Mouse (Mus musculus): ENCODE measurements around the gene 1700001K19Rik.
"Not testable (repeated sequence)": the region's sequence is repeated elsewhere in the genome, so short reads cannot be mapped to it uniquely, and the experiment has no call there.

Gene 1700001K19Rik

GRCm38 (mm10) chr12:110682561-110683299 is at the start of gene 1700001K19Rik:
Gene 1700001K19Rik (minus strand): TSS chr12:110682619.
- in situ Hi-C loops (cut with MboI; ENCODE audit: low pct_unique_long_range_greater_than_20kb in 1 of 2, low sequenced_read_pairs in 2 of 2, unreplicated experiment in 1 of 2) = no loop called here

- in situ Hi-C loops (cut with MboI; ENCODE audit: low pct_unique_long_range_greater_than_20kb in 1 of 2, low sequenced_read_pairs in 2 of 2, unreplicated experiment in 1 of 2) = loop anchor here in 1 of 2 experiments (10.0 kb wide), 1 partner anchor 118 kb away; the partner anchor contains the start of gene Mok
Observed at GRCm38 (mm10) chr12:110726428-110726827, 44.0 kb upstream of the 1700001K19Rik start.

GRCm38 (mm10) chr12:110725489-110725888 is 43.1 kb upstream of the 1700001K19Rik start:
- in situ Hi-C loops (cut with MboI; ENCODE audit: low pct_unique_long_range_greater_than_20kb in 1 of 2, low sequenced_read_pairs in 2 of 2, unreplicated experiment in 1 of 2) = loop anchor here in 1 of 2 experiments (10.0 kb wide), 1 partner anchor 119 kb away; the partner anchor contains the start of gene Mok

GRCm38 (mm10) chr12:110725051-110725450 is 42.6 kb upstream of the 1700001K19Rik start:
- in situ Hi-C loops (cut with MboI; ENCODE audit: low pct_unique_long_range_greater_than_20kb in 1 of 2, low sequenced_read_pairs in 2 of 2, unreplicated experiment in 1 of 2) = loop anchor here in 1 of 2 experiments (10.0 kb wide), 1 partner anchor 120 kb away; the partner anchor contains the start of gene Mok

GRCm38 (mm10) chr12:110716004-110716403 is 33.6 kb upstream of the 1700001K19Rik start:
- in situ Hi-C loops (cut with MboI; ENCODE audit: low pct_unique_long_range_greater_than_20kb in 1 of 2, low sequenced_read_pairs in 2 of 2, unreplicated experiment in 1 of 2) = loop anchor here in 1 of 2 experiments (10.0 kb wide), 1 partner anchor 119 kb away; no protein-coding TSS in a partner anchor

GRCm38 (mm10) chr12:110714215-110714614 is 31.8 kb upstream of the 1700001K19Rik start:
- in situ Hi-C loops (cut with MboI; ENCODE audit: low pct_unique_long_range_greater_than_20kb in 1 of 2, low sequenced_read_pairs in 2 of 2, unreplicated experiment in 1 of 2) = loop anchor here in 1 of 2 experiments (10.0 kb wide), 1 partner anchor 121 kb away; no protein-coding TSS in a partner anchor

- in situ Hi-C loops (cut with MboI; ENCODE audit: low pct_unique_long_range_greater_than_20kb in 1 of 2, low sequenced_read_pairs in 2 of 2, unreplicated experiment in 1 of 2) = loop anchor here in 1 of 2 experiments (10.0 kb wide), 1 partner anchor 121 kb away; no protein-coding TSS in a partner anchor
Observed at GRCm38 (mm10) chr12:110713784-110714183, 31.4 kb upstream of the 1700001K19Rik start.

- in situ Hi-C loops (cut with MboI; ENCODE audit: low pct_unique_long_range_greater_than_20kb in 1 of 2, low sequenced_read_pairs in 2 of 2, unreplicated experiment in 1 of 2) = loop anchor here in 1 of 2 experiments (10.0 kb wide), 1 partner anchor 124 kb away; no protein-coding TSS in a partner anchor
Observed at GRCm38 (mm10) chr12:110711270-110711669, 28.9 kb upstream of the 1700001K19Rik start.

- in situ Hi-C loops (cut with MboI; ENCODE audit: low pct_unique_long_range_greater_than_20kb in 1 of 2, low sequenced_read_pairs in 2 of 2, unreplicated experiment in 1 of 2) = no loop called here
Observed at GRCm38 (mm10) chr12:110707451-110707850, 25.0 kb upstream of the 1700001K19Rik start.

GRCm38 (mm10) chr12:110706337-110707231 is 24.2 kb upstream of the 1700001K19Rik start:
- in situ Hi-C loops (cut with MboI; ENCODE audit: low pct_unique_long_range_greater_than_20kb in 1 of 2, low sequenced_read_pairs in 2 of 2, unreplicated experiment in 1 of 2) = no loop called here

- in situ Hi-C loops (cut with MboI; ENCODE audit: low pct_unique_long_range_greater_than_20kb in 1 of 2, low sequenced_read_pairs in 2 of 2, unreplicated experiment in 1 of 2) = not testable (repeated sequence)
Observed at GRCm38 (mm10) chr12:110705419-110705818, 23.0 kb upstream of the 1700001K19Rik start.

GRCm38 (mm10) chr12:110703682-110704081 is 21.3 kb upstream of the 1700001K19Rik start:
- in situ Hi-C loops (cut with MboI; ENCODE audit: low pct_unique_long_range_greater_than_20kb in 1 of 2, low sequenced_read_pairs in 2 of 2, unreplicated experiment in 1 of 2) = no loop called here

- in situ Hi-C loops (cut with MboI; ENCODE audit: low pct_unique_long_range_greater_than_20kb in 1 of 2, low sequenced_read_pairs in 2 of 2, unreplicated experiment in 1 of 2) = no loop called here
Observed at GRCm38 (mm10) chr12:110703008-110703471, 20.6 kb upstream of the 1700001K19Rik start.

GRCm38 (mm10) chr12:110702556-110702955 is 20.1 kb upstream of the 1700001K19Rik start, which contains the start of gene Hsp90aa1:
Gene Hsp90aa1 (minus strand): TSS chr12:110702728.
- in situ Hi-C loops (cut with MboI; ENCODE audit: low pct_unique_long_range_greater_than_20kb in 1 of 2, low sequenced_read_pairs in 2 of 2, unreplicated experiment in 1 of 2) = no loop called here

GRCm38 (mm10) chr12:110701363-110701762 is 18.9 kb upstream of the 1700001K19Rik start:
- in situ Hi-C loops (cut with MboI; ENCODE audit: low pct_unique_long_range_greater_than_20kb in 1 of 2, low sequenced_read_pairs in 2 of 2, unreplicated experiment in 1 of 2) = not testable (repeated sequence)

- in situ Hi-C loops (cut with MboI; ENCODE audit: low pct_unique_long_range_greater_than_20kb in 1 of 2, low sequenced_read_pairs in 2 of 2, unreplicated experiment in 1 of 2) = no loop called here
Observed at GRCm38 (mm10) chr12:110700730-110701129, 18.3 kb upstream of the 1700001K19Rik start.

- in situ Hi-C loops (cut with MboI; ENCODE audit: low pct_unique_long_range_greater_than_20kb in 1 of 2, low sequenced_read_pairs in 2 of 2, unreplicated experiment in 1 of 2) = no loop called here
Observed at GRCm38 (mm10) chr12:110699171-110699547, 16.7 kb upstream of the 1700001K19Rik start.

- in situ Hi-C loops (cut with MboI; ENCODE audit: low pct_unique_long_range_greater_than_20kb in 1 of 2, low sequenced_read_pairs in 2 of 2, unreplicated experiment in 1 of 2) = no loop called here
Observed at GRCm38 (mm10) chr12:110698523-110699170, 16.2 kb upstream of the 1700001K19Rik start.

Measured in mouse embryonic stem cell (cell line).